Mouse (Mus musculus) c-Kit-positive CD71-positive TER-119-negative erythroid progenitor cells, embryonic 14.5 days (primary cell): Measurements from ENCODE around the gene Serpinb3a.
"Not testable (repeated sequence)": the region's sequence is repeated elsewhere in the genome, so short reads cannot be mapped to it uniquely, and the experiment has no call there.

Experiments
- DNase-seq: peaks from one replicate; pipeline ENCODE4 v3.0.0-alpha.2; 2013; ENCODE audit warnings: low read depth

The Serpinb3a gene

GRCm38 (mm10) chr1:107052203-107052602, at the start of gene Serpinb3a:
Serpinb3a (minus strand) TSS chr1:107052303.
- DNase-seq = no peak

DNA sequence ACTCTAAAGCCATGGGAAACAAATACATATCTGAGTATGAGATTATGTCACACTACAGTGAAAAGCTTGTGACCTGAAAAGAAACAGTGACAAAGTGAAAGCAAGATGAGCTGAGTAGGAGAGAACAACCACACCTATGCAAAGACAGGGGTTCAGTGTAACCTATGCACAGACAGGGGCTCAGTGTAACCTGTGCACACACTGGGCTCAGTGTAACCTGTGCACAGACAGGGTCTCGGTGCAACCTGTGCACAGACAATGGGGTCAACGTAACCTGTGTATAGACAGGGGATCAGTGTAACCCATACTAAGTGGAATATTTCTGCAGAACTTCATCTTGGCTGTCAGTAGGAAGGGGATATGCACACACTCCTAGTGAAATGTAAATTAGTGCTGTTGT, 46.3 kb upstream of the Serpinb3a start:
- DNase-seq = no peak

- no peak for DNase-seq
These were observed 31.3 kb upstream of the Serpinb3a start, which contains the start of gene Serpinb3d for GRCm38 (mm10) chr1:107083406-107083805. Serpinb3d (minus strand) TSS chr1:107083506.

DNA sequence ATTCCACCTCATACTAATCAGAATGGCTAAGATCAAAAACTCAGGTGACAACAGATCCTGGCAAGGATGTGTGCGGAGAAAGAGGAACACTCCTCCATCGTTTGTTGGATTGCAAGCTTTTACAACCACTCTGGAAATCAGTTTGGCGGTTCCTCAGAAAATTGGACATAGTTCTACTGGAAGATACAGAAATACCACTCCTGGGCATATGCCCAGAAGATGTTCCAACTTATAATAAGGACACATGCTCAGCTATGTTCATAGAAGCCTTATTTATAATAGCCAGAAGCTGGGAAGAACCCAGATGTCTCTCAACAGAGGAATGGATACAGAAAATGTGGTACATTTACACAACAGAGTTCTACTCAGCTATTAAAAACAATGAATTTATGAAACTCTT, 17.9 kb downstream of the Serpinb3a start:
- DNase-seq = not testable (repeated sequence)

- DNase-seq = no peak
These were observed 26.2 kb downstream of the Serpinb3a start for GRCm38 (mm10) chr1:107025886-107026285.

- DNase-seq = no peak
These were observed 36.9 kb downstream of the Serpinb3a start for GRCm38 (mm10) chr1:107015210-107015609.

DNA sequence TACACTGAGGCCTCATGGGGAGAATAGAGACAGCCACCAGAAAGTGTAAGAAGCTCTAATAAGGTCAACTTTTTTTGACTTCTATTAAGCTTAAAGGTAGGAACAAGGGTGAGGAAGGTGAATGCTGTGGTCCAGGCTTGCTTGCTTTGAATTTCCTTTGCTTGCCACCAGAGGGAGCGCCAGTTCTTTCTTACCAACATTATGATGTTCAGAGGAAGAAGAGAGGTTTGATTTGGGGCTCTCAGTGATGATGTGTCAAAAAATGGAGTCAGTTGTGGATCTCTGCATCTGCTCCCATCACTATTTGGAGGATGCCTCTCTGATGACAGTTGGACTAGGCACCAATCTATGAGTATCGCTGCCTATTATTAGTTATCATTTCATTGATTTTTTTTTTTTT, 37.6 kb downstream of the Serpinb3a start:
- peak; percentile 2 for DNase-seq

GRCm38 (mm10) chr1:107006316-107006715, 45.8 kb downstream of the Serpinb3a start:
- DNase-seq = no peak

GRCm38 (mm10) chr1:107001754-107002153, 50.3 kb downstream of the Serpinb3a start:
- no peak for DNase-seq

DNA sequence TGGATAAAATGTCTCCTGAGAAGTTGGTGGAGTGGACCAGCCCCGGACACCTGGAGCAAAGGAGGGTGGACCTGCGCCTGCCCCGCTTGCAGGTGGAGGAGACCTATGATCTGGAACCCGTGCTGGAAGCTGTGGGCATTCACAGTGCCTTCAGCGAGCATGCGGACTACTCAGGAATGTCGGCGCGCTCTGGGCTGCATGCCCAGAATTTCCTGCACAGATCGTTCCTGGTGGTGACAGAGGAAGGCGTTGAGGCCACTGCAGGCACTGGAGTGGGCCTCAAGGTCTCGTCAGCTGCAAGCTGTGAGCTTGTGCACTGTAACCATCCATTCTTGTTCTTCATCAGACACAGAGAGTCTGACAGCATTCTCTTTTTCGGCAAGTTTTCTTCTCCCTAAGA, 51.7 kb downstream of the Serpinb3a start:
- DNase-seq = no peak
